Mouse (Mus musculus): ENCODE measurements around the gene Lrrc8b. TPM values are rescaled to one million over a fixed set of nuclear protein-coding genes. Genes with fewer than 3 reads are reported as not detected.

Lrrc8b gene
- total and polyA plus RNA-seq, 3 experiments, result 6.4 to 55.3 (median 18.0) TPM

DNA sequence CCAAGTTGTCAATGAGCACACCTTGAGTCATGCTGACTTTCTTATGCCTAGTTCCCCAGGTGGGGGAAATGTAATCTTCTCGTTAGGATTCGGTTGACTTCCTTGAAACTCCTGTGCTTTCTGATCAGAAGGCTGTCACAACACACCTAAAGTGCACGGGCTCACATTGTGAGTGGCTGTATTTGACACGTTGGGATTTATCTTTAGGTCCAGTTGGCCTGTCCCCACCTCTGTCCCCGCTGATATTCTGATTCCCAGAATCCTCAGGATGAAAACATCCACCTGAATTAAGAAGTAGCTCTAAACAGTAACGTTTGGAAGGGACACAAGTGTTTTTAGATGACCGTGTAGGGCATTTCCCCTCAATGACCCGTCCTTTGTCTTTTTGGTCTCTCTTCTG is 1.6 kb downstream of the Lrrc8b start:
- peaks cover 3% of the 10 kb centered on the region; the same call in 1 of the 2 replicates for H3K9me3 ChIP-seq (replicated peaks)
- H3K27me3 ChIP-seq (ENCODE audit: insufficient read depth, low read length), result no peaks in the 10 kb centered on the region
- peaks cover 49% of the 10 kb centered on the region for H3K4me1 ChIP-seq (ENCODE audit: insufficient read depth, low read depth, low read length)
- peaks cover 26% of the 10 kb centered on the region for H3K36me3 ChIP-seq (replicated peaks)
- ATAC-seq (ENCODE audit: extremely low read depth, insufficient number of reproducible peaks, low FRiP score, poor library complexity, severe bottlenecking) (no peak), DNase-seq (ENCODE audit: low spot score) (no peak)
- peak overlapping the region; percentile 95; the same call in 1 of the 2 replicates for H3K4me3 ChIP-seq (ENCODE audit: low read depth, low read length)
- TF ChIP-seq GATA1 (IDR thresholded peaks at IDR 0.05; ENCODE audit: borderline replicate concordance, low read length) (no peak), TAL1 (conservative IDR thresholded peaks at IDR 0.05; ENCODE audit: low read depth, low read length) (no peak; the same call in 1 of the 2 replicates)

DNA sequence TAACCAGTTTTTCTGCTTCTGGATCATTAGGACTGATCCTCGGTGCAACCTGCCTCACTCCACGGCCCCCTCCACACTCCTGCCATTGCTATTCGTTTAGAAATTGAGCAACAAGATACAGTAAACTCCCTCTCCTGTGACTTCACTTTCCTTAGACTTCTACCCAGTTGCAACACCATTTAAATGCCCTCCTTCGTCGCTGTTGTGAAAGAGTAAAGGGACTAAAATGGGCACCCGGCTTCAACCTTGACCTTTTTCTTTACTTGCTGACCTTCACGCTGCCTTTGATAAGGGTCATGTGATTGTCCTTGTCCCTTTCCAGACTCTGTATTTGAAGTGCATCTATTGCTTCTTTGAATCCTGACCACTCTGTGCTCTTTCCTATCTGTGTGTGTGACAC is 2.8 kb downstream of the Lrrc8b start:
- ATAC-seq (ENCODE audit: extremely low read depth, insufficient number of reproducible peaks, low FRiP score, poor library complexity, severe bottlenecking), result no peak
- Histone ChIP-seq H3K27me3 (ENCODE audit: insufficient read depth, low read length) (no peaks in the 10 kb centered on the region), H3K4me3 (ENCODE audit: low read depth, low read length) (no peak overlapping the region), H3K4me1 (ENCODE audit: insufficient read depth, low read depth, low read length) (peaks cover 41% of the 10 kb centered on the region), H3K9me3 (replicated peaks) (peaks cover 3% of the 10 kb centered on the region; the same call in 1 of the 2 replicates), H3K36me3 (replicated peaks) (peaks cover 22% of the 10 kb centered on the region)
- DNase-seq (ENCODE audit: low spot score), result no peak
- no peak for TF ChIP-seq POLR2AphosphoS5 (IDR thresholded peaks at IDR 0.05; ENCODE audit: insufficient replicate concordance, low read depth, low read length)
- TF ChIP-seq GATA2 (IDR thresholded peaks at IDR 0.05; ENCODE audit: borderline replicate concordance, low read depth, low read length), result no peak
- no peak for TF ChIP-seq CTCF (IDR thresholded peaks at IDR 0.05; ENCODE audit: low read depth, low read length)
- TF ChIP-seq GATA1 (IDR thresholded peaks at IDR 0.05; ENCODE audit: borderline replicate concordance, low read length), result no peak
- TF ChIP-seq TAL1 (conservative IDR thresholded peaks at IDR 0.05; ENCODE audit: low read depth, low read length), result no peak

DNA sequence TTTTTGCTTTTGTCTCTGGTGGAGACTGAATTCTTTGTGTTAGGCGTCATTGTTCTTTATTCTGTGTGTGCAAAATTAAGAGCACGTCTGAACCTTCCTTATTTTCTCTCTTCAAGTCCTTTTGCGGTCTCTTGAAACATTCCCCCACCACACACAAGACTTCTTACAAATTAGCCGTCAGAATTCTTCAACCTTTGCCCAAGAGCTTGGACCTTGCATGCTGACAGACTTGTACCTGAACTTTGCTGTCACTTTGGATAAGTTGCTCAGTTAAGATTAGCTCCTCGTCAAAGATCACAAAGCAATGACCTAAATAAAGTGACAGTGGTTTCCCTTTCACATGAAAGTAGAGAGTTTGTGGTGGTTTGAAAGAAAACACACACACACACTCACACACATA is 3.3 kb downstream of the Lrrc8b start:
- no peak overlapping the region for H3K4me3 ChIP-seq (ENCODE audit: low read depth, low read length)
- peaks cover 3% of the 10 kb centered on the region; the same call in 1 of the 2 replicates for H3K9me3 ChIP-seq (replicated peaks)
- ATAC-seq (ENCODE audit: extremely low read depth, insufficient number of reproducible peaks, low FRiP score, poor library complexity, severe bottlenecking), result no peak
- DNase-seq (ENCODE audit: low spot score), result no peak
- peaks cover 37% of the 10 kb centered on the region for H3K4me1 ChIP-seq (ENCODE audit: insufficient read depth, low read depth, low read length)
- TF ChIP-seq TAL1 (conservative IDR thresholded peaks at IDR 0.05; ENCODE audit: low read depth, low read length) (no peak), GATA2 (IDR thresholded peaks at IDR 0.05; ENCODE audit: borderline replicate concordance, low read depth, low read length) (no peak), GATA1 (IDR thresholded peaks at IDR 0.05; ENCODE audit: borderline replicate concordance, low read length) (no peak), POLR2AphosphoS5 (IDR thresholded peaks at IDR 0.05; ENCODE audit: insufficient replicate concordance, low read depth, low read length) (no peak), CTCF (IDR thresholded peaks at IDR 0.05; ENCODE audit: low read depth, low read length) (no peak)
- H3K36me3 ChIP-seq (replicated peaks), result peaks cover 20% of the 10 kb centered on the region
- H3K27me3 ChIP-seq (ENCODE audit: insufficient read depth, low read length), result no peaks in the 10 kb centered on the region

DNA sequence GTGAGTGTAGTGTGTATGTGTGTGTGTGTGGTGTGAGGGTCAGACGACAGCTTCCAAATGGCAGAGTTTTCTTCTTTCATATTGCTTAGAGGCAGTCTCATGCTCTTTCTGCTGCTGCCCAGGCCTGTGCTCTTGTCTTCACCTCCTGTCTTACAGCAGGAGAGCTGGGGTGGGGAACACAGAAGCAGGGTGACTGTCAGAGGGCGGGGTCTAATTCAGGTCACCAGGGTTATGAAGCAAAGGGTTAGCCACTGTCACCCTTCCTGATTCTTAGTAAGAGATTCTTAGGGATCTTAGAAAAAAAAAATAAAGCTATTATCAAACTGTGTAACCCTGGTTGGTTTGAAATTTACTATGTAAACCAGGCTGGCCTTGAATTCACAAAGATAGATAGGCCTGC is 10.0 kb downstream of the Lrrc8b start:
- DNase-seq (ENCODE audit: low spot score) (no peak), ATAC-seq (ENCODE audit: extremely low read depth, insufficient number of reproducible peaks, low FRiP score, poor library complexity, severe bottlenecking) (no peak)
- Histone ChIP-seq H3K36me3 (replicated peaks) (peaks cover 54% of the 10 kb centered on the region), H3K9me3 (replicated peaks) (peaks cover 4% of the 10 kb centered on the region), H3K4me3 (ENCODE audit: low read depth, low read length) (no peak overlapping the region), H3K27me3 (ENCODE audit: insufficient read depth, low read length) (no peaks in the 10 kb centered on the region), H3K4me1 (ENCODE audit: insufficient read depth, low read depth, low read length) (peaks cover 23% of the 10 kb centered on the region)
- TF ChIP-seq GATA2 (IDR thresholded peaks at IDR 0.05; ENCODE audit: borderline replicate concordance, low read depth, low read length) (no peak), TAL1 (conservative IDR thresholded peaks at IDR 0.05; ENCODE audit: low read depth, low read length) (no peak), GATA1 (IDR thresholded peaks at IDR 0.05; ENCODE audit: borderline replicate concordance, low read length) (no peak), CTCF (IDR thresholded peaks at IDR 0.05; ENCODE audit: low read depth, low read length) (no peak), POLR2AphosphoS5 (IDR thresholded peaks at IDR 0.05; ENCODE audit: insufficient replicate concordance, low read depth, low read length) (no peak)

DNA sequence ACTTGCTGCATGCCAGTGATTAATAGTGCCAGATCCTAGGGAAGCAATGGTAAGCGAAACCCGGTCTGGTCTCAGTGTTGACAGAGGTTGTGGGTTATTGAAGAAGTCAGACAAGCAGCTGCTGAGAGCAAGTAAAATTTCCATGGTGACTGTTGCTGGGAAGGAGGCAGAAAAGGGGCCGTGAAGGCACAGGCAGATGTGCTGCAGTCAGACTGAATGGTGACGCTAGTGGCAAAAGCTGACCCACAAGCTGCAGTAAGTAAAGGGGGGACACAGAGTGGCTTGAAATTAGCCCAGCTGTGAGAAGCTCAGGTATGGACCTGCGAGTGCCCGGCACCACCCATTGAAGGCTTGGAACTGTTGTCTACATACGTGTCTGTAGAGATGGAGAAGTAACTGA is 11.8 kb downstream of the Lrrc8b start:
- Histone ChIP-seq H3K9me3 (replicated peaks) (peaks cover 4% of the 10 kb centered on the region), H3K4me1 (ENCODE audit: insufficient read depth, low read depth, low read length) (peaks cover 31% of the 10 kb centered on the region), H3K36me3 (replicated peaks) (peaks cover 67% of the 10 kb centered on the region), H3K4me3 (ENCODE audit: low read depth, low read length) (no peak overlapping the region), H3K27me3 (ENCODE audit: insufficient read depth, low read length) (no peaks in the 10 kb centered on the region)
- no peak for DNase-seq (ENCODE audit: low spot score)
- TF ChIP-seq TAL1 (conservative IDR thresholded peaks at IDR 0.05; ENCODE audit: low read depth, low read length), result no peak
- no peak for TF ChIP-seq GATA2 (IDR thresholded peaks at IDR 0.05; ENCODE audit: borderline replicate concordance, low read depth, low read length)
- no peak for TF ChIP-seq CTCF (IDR thresholded peaks at IDR 0.05; ENCODE audit: low read depth, low read length)
- no peak for TF ChIP-seq GATA1 (IDR thresholded peaks at IDR 0.05; ENCODE audit: borderline replicate concordance, low read length)
- no peak for TF ChIP-seq POLR2AphosphoS5 (IDR thresholded peaks at IDR 0.05; ENCODE audit: insufficient replicate concordance, low read depth, low read length)
- no peak for ATAC-seq (ENCODE audit: extremely low read depth, insufficient number of reproducible peaks, low FRiP score, poor library complexity, severe bottlenecking)

DNA sequence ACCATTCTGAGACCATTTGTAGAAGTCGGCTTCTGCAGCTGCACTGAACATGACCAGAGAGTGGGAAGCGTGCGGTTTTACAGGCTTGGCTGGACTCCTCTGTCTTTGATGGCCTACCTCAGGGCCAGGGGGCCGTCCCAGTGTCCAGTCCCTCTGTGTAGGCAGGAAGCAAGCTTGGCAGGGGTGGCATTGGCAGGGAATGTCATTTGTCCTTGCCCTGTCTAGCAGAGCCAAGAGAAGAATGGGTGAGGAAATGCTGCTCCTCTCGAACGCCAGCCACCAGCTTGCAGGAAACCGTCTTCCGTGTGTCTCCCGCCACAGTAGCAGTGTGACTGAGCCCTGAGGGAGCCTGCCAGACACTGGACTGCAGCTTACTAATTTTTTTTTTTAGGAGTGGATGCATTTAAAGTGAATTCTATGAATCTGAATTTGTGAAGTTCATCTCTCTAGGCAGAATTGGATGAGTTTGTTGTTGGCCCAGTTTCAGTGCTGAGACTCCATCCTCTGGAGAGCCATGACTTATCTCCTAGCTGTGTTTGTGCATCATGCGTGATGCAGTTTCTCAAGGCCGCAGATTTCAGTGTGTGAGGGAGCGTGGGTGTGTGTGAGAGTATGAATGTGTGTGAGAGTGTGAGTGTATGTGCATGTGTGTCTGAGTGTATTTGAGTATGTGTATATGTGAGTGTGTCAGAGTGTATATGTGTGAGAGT is 12.8 kb downstream of the Lrrc8b start:
- Histone ChIP-seq H3K4me3 (ENCODE audit: low read depth, low read length) (no peak overlapping the region), H3K4me1 (ENCODE audit: insufficient read depth, low read depth, low read length) (peaks cover 40% of the 10 kb centered on the region), H3K27me3 (ENCODE audit: insufficient read depth, low read length) (no peaks in the 10 kb centered on the region), H3K36me3 (replicated peaks) (peaks cover 71% of the 10 kb centered on the region), H3K9me3 (replicated peaks) (peaks cover 4% of the 10 kb centered on the region)
- no peak for ATAC-seq (ENCODE audit: extremely low read depth, insufficient number of reproducible peaks, low FRiP score, poor library complexity, severe bottlenecking)
- no peak for DNase-seq (ENCODE audit: low spot score)
- TF ChIP-seq TAL1 (conservative IDR thresholded peaks at IDR 0.05; ENCODE audit: low read depth, low read length), result no peak
- TF ChIP-seq GATA2 (IDR thresholded peaks at IDR 0.05; ENCODE audit: borderline replicate concordance, low read depth, low read length), result no peak
- no peak for TF ChIP-seq GATA1 (IDR thresholded peaks at IDR 0.05; ENCODE audit: borderline replicate concordance, low read length)
- TF ChIP-seq CTCF (IDR thresholded peaks at IDR 0.05; ENCODE audit: low read depth, low read length), result no peak
- TF ChIP-seq POLR2AphosphoS5 (IDR thresholded peaks at IDR 0.05; ENCODE audit: insufficient replicate concordance, low read depth, low read length), result no peak

Measured in G1E (cell line).